Mouse (Mus musculus) myocyte (in vitro differentiated cells): ENCODE data around the gene Zfp652. TPM values are rescaled to one million over a fixed set of nuclear protein-coding genes. Genes with fewer than 3 reads are reported as not detected.
"Not testable (repeated sequence)": the region's sequence is repeated elsewhere in the genome, so short reads cannot be mapped to it uniquely, and the experiment has no call there.

Source experiments
- H3K27me3 ChIP-seq: one replicate; pipeline ENCODE4 v1.6.1; 2011; ENCODE audit not compliant: control insufficient read depth, insufficient read depth, insufficient read length
- H3K36me3 ChIP-seq: one replicate; pipeline ENCODE4 v1.6.1; 2011; ENCODE audit not compliant: control insufficient read depth, insufficient read depth
- H3K4me2 ChIP-seq: one replicate; pipeline ENCODE4 v1.6.1; 2011; ENCODE audit warnings: low read depth, control low read depth
- H3K4me3 ChIP-seq: one replicate; pipeline ENCODE4 v1.5.1; 2011; ENCODE audit warnings: mild to moderate bottlenecking, control low read depth, moderate library complexity
- H3K79me2 ChIP-seq: one replicate; pipeline ENCODE4 v1.6.1; 2011; ENCODE audit not compliant: control insufficient read depth, insufficient read depth
- H3ac ChIP-seq: one replicate; pipeline ENCODE4 v1.6.1; 2011; ENCODE audit not compliant: control insufficient read depth, insufficient read length
- CEBPB ChIP-seq: IDR thresholded peaks from 2 replicates; pipeline ENCODE4 v1.6.1; 2011; ENCODE audit warnings: mild to moderate bottlenecking, moderate library complexity; ENCODE audit not compliant: poor library complexity, insufficient read depth, severe bottlenecking
- E2F4 ChIP-seq: IDR thresholded peaks from one replicate; pipeline ENCODE4 v1.6.1; 2011; ENCODE audit warnings: mild to moderate bottlenecking, control low read depth, moderate library complexity; ENCODE audit not compliant: insufficient read depth
- MAX ChIP-seq: IDR thresholded peaks from one replicate; pipeline ENCODE4 v1.6.1; 2011; ENCODE audit warnings: low read depth, mild to moderate bottlenecking, control low read depth
- MYOD1 ChIP-seq, 3 experiments: IDR thresholded peaks; one replicate each; pipeline ENCODE4 v1.6.1; 2011; ENCODE audit warnings: control low read depth in 2 of 3, low read depth in 2 of 3, mild to moderate bottlenecking in 2 of 3, moderate library complexity in 1 of 3; ENCODE audit not compliant: insufficient read length in 2 of 3, control insufficient read depth in 1 of 3
- MYOG ChIP-seq, 3 experiments: IDR thresholded peaks; one replicate each; pipeline ENCODE4 v1.6.1; 2011; ENCODE audit warnings: control low read depth in 2 of 3, low read depth in 2 of 3, mild to moderate bottlenecking in 2 of 3; ENCODE audit not compliant: insufficient read length in 2 of 3, control insufficient read depth in 1 of 3, insufficient read depth in 1 of 3
- POLR2A ChIP-seq: IDR thresholded peaks from one replicate; pipeline ENCODE4 v1.6.1; 2011; ENCODE audit warnings: low read depth, mild to moderate bottlenecking, control low read depth, moderate library complexity; ENCODE audit not compliant: insufficient read length
- POLR2AphosphoS2 ChIP-seq: IDR thresholded peaks from one replicate; pipeline ENCODE4 v1.6.1; 2011; ENCODE audit warnings: low read depth, control low read depth; ENCODE audit not compliant: insufficient read length
- REST ChIP-seq: IDR thresholded peaks from one replicate; pipeline ENCODE4 v1.6.1; 2011; ENCODE audit warnings: mild to moderate bottlenecking, control low read depth, moderate library complexity; ENCODE audit not compliant: insufficient read depth, insufficient read length
- SRF ChIP-seq: IDR thresholded peaks from one replicate; pipeline ENCODE4 v1.6.1; 2011; ENCODE audit warnings: low read depth; ENCODE audit not compliant: control insufficient read depth, insufficient read length
- TCF12 ChIP-seq: IDR thresholded peaks from one replicate; pipeline ENCODE4 v1.6.1; 2011; ENCODE audit warnings: mild to moderate bottlenecking, control low read depth; ENCODE audit not compliant: poor library complexity, insufficient read depth, severe bottlenecking
- TCF3 ChIP-seq: IDR thresholded peaks from one replicate; pipeline ENCODE4 v1.6.1; 2011; ENCODE audit warnings: low read depth, control low read depth; ENCODE audit not compliant: insufficient read length
- USF1 ChIP-seq: IDR thresholded peaks from one replicate; pipeline ENCODE4 v1.6.1; 2011; ENCODE audit warnings: low read depth, mild to moderate bottlenecking, control low read depth, moderate library complexity
- polyA plus RNA-seq: library from polyadenylated mRNA; unstranded; fragments of >200 nt; fragmentation: generic; extraction: Trizol; gene quantifications from one replicate; pipeline ENCODE4 v1.2.1, GENCODE M21; 2012; ENCODE audit warnings: missing spikeins

Zfp652 gene
- polyA plus RNA-seq, 1 experiment: 6.4 TPM

DNA sequence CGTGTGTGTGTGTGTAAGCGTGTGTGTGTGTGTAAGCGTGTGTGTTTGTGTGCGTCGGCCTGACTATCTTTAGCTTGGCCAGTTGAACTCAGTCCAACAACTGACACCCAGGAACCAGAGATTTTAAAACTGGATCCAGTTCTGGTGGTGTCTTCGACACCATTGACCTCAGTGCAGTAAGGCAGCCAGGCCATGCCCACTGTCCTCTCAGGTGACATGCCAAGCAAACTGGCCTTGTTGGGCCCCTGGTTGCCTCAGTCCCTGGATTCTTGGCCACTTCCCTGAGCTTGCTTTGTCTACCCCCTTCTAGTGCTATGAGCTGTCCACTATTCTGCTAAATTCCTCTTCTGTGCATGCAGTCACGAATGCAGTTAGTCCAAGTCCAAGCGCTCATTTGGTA is 148.9 kb downstream of the Zfp652 start:
- Histone ChIP-seq H3ac (no peak overlapping the region), H3K27me3 (no peaks in the 10 kb centered on the region), H3K79me2 (no peaks in the 10 kb centered on the region), H3K36me3 (no peaks in the 10 kb centered on the region), H3K4me3 (no peak overlapping the region), H3K4me2 (no peak overlapping the region)
- TF ChIP-seq POLR2AphosphoS2 (no peak), MYOD1 (IDR thresholded peaks at IDR 0.05; ENCODE audit: control insufficient read depth in 1 of 3, insufficient read length in 2 of 3, low read depth in 2 of 3) (no peak), MAX (no peak), TCF3 (no peak), MYOG (IDR thresholded peaks at IDR 0.05; ENCODE audit: control insufficient read depth in 1 of 3, insufficient read depth in 1 of 3, insufficient read length in 2 of 3, low read depth in 2 of 3) (no peak), REST (no peak), E2F4 (no peak), SRF (no peak), USF1 (no peak), TCF12 (no peak)

DNA sequence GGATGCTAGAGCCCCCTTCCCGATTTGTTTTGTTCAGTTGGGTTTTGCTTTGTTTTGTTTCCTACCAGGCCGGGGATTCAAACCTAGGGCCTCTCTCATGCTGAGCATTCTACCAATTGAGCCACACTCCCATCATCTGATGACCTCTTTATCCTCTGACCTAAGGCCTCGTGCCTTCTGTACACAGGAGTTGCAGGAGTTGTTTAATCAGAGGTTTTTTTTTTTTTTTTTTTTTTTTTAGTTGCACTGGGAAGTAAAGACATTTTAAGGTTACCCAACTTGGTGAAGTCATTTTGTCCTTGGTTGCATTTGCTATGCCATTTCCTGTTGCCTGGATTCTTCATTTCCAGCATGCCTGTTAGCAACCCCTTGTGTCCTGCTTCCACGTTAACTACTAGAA is 157.0 kb downstream of the Zfp652 start:
- no peak overlapping the region for H3K4me2 ChIP-seq
- H3K27me3 ChIP-seq: no peaks in the 10 kb centered on the region

DNA sequence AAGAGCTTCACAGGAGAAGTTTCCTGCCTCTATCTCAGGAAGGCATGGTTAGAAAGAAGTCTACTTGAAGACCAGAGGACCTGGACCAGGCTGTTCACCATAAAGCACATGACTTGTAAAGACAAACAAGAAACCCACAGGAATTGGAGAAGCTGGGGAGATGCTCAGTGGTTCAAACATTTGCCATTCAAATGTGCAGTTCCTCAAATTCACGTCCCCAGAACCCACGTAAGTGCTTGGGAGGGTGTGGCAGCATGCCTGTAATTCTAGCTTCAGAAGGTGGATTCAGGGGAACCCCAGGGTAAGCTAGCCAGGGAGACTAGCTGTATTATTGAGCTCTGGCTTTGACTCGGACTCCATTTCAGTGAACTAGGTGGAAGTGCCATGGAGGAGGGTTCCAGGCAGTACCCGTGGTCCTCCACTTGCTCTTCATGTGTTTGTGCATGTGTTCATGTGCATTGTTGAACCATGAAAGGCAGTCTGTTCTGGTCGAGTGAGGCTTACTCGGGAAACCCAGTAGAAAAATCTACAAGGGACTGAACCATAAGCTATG is 157.5 kb downstream of the Zfp652 start:
- H3K79me2 ChIP-seq: no peaks in the 10 kb centered on the region
- no peaks in the 10 kb centered on the region for H3K36me3 ChIP-seq
- H3ac ChIP-seq: no peak overlapping the region
- no peak overlapping the region for H3K4me2 ChIP-seq
- H3K4me3 ChIP-seq: no peak overlapping the region
- H3K27me3 ChIP-seq: no peaks in the 10 kb centered on the region
- TF ChIP-seq MYOD1 (IDR thresholded peaks at IDR 0.05; ENCODE audit: control insufficient read depth in 1 of 3, insufficient read length in 2 of 3, low read depth in 2 of 3) (no peak), CEBPB (no peak), TCF12 (no peak), E2F4 (no peak), REST (no peak), POLR2AphosphoS2 (no peak), TCF3 (no peak)

More for the DNA sequence above, 157.0 kb downstream of the Zfp652 start:
- TF ChIP-seq MYOD1 (IDR thresholded peaks at IDR 0.05; ENCODE audit: control insufficient read depth in 1 of 3, insufficient read length in 2 of 3, low read depth in 2 of 3): no peak
- TF ChIP-seq TCF12: no peak
- no peak for TF ChIP-seq MYOG (IDR thresholded peaks at IDR 0.05; ENCODE audit: control insufficient read depth in 1 of 3, insufficient read depth in 1 of 3, insufficient read length in 2 of 3, low read depth in 2 of 3)
- TF ChIP-seq TCF3: no peak
- no peak for TF ChIP-seq REST
- TF ChIP-seq SRF: no peak
- no peak for TF ChIP-seq MAX
- Histone ChIP-seq H3K4me3 (no peak overlapping the region), H3ac (no peak overlapping the region), H3K79me2 (no peaks in the 10 kb centered on the region), H3K36me3 (no peaks in the 10 kb centered on the region)

DNA sequence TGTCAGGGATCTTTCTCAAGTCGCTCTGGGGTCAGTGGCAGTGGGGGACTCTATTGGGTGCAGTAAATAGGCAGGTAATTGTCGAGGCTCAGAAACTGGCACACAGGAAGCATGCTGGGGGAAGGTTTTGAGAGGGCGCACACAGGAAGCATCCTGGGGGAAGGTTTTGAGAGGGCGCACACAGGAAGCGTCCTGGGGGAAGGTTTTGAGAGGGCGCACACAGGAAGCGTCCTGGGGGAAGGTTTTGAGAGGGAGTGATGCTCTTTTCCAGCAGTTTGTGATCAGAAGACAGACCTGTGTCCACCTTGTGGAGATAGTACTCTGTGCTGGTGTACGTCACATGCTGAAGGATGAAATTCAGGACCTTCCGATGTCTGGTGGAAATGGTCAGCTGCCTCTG is 163.3 kb downstream of the Zfp652 start:
- H3K4me2 ChIP-seq: no peak overlapping the region

DNA sequence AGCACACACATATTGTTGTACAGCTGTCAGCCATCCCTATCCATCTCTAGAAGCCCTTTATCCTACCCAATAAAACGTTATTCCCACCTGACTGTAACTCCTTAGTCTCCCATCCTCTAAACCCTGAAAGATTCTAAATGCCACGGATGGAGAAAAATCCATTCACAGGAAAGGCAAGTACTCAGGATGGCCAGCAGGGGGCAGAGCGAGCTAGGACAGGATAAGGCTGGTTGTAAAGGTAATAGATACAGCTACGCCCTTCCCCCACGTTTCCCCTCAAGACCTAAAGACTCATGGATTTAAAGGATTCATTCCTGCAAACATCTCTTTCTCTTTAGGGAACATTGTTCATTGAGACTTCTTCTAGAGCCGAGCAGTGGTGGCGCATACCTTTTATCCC is 163.8 kb downstream of the Zfp652 start:
- H3K4me2 ChIP-seq: no peak overlapping the region

More for the DNA sequence above, 163.3 kb downstream of the Zfp652 start:
- TF ChIP-seq TCF3 (no peak), POLR2AphosphoS2 (no peak), SRF (no peak), MYOG (IDR thresholded peaks at IDR 0.05; ENCODE audit: control insufficient read depth in 1 of 3, insufficient read depth in 1 of 3, insufficient read length in 2 of 3, low read depth in 2 of 3) (no peak), REST (no peak), MAX (no peak), POLR2A (no peak), USF1 (no peak), TCF12 (no peak), E2F4 (no peak)
- no peaks in the 10 kb centered on the region for H3K36me3 ChIP-seq
- H3ac ChIP-seq: no peak overlapping the region
- no peak overlapping the region for H3K4me3 ChIP-seq
- H3K79me2 ChIP-seq: no peaks in the 10 kb centered on the region
- no peaks in the 10 kb centered on the region for H3K27me3 ChIP-seq

DNA sequence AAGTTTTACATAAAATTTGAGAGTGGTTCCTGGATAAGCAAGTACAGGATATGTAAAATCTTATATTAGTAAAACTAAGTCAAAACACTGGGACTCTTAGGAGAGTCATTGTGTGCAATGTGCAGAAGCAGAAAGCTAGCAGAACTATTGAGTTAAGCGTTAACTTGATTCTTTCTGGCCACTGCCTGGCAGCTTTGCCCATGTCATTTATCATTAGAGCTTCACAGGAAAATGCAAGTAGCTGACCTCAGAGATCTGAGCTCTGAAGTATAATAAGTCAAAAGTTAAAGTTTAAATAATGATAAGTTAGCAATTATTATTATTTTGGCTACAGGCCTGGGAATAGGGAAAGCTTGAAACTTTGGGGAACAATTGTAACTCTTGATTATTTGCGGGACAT is 167.4 kb downstream of the Zfp652 start:
- H3K4me2 ChIP-seq, H3K4me3 ChIP-seq, H3ac ChIP-seq: not testable (repeated sequence)

More for the DNA sequence above, 163.8 kb downstream of the Zfp652 start:
- Histone ChIP-seq H3K36me3 (no peaks in the 10 kb centered on the region), H3K79me2 (no peaks in the 10 kb centered on the region), H3K4me3 (no peak overlapping the region), H3ac (no peak overlapping the region), H3K27me3 (no peaks in the 10 kb centered on the region)
- no peak for TF ChIP-seq REST

More for the DNA sequence above, 167.4 kb downstream of the Zfp652 start:
- H3K36me3 ChIP-seq, H3K79me2 ChIP-seq, H3K27me3 ChIP-seq: not testable (repeated sequence)

Other genes with a start within 250 kb of the Zfp652 start
- 0.04 TPM for gene Nxph3, start 198.1 kb upstream of the Zfp652 start, polyA plus RNA-seq
- gene Ngfr, start 124.9 kb upstream of the Zfp652 start, polyA plus RNA-seq: 0.01 TPM
- gene Phb, start 45.7 kb upstream of the Zfp652 start, polyA plus RNA-seq: 343 TPM
- 0.02 TPM for gene B130006D01Rik, start 10.9 kb downstream of the Zfp652 start, polyA plus RNA-seq
- gene Phospho1, start 111.8 kb downstream of the Zfp652 start, polyA plus RNA-seq: 165 TPM
- 1.1 TPM for gene Gngt2, start 124.5 kb downstream of the Zfp652 start, polyA plus RNA-seq
- gene Abi3, start 129.8 kb downstream of the Zfp652 start, polyA plus RNA-seq: 1.5 TPM
- gene B4galnt2, start 202.2 kb downstream of the Zfp652 start, polyA plus RNA-seq: 0.14 TPM